Mouse (Mus musculus) liver, embryonic 14.5 days (tissue): Measurements from ENCODE around the gene Sdhb.

Experiments used
- CTCF ChIP-seq: IDR thresholded peaks from 2 replicates; pipeline ENCODE4 v1.5.1; 2016; ENCODE audit warnings: antibody characterized with exemption, low read depth, control low read depth
- EP300 ChIP-seq: IDR thresholded peaks from 2 replicates; pipeline ENCODE4 v1.6.1; 2016; ENCODE audit warnings: antibody characterized with exemption, low read depth

DNA sequence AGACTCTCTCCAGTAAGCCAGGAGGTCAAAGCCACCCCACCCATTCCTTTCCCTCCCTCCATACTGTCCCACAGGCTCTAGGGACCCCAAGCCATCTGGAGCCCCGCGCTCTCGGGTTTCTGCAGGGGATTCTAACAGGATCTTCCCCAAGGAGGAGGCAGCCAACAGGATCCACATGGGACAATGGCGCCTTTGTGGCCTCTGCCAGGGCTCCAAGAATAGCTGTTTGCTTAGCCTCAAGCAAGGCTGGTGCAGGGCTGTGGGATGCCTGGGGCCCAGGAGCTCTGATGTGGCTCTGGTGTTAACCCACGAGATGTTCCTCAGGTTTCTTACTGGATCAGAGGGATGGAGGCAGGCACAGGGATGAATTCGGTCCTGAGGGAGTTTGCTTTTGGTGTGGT, 46.3 kb upstream of the Sdhb start:
- TF ChIP-seq CTCF (no peak), EP300 (no peak)
